Mouse (Mus musculus) layer of hippocampus, adult 9-11 months (tissue): ENCODE results near the gene Pde6b.

Experiments
- DNase-seq: peaks from one replicate; pipeline ENCODE4 v3.0.0; 2022

Gene Pde6b

GRCm38 (mm10) chr5:108465131-108465891 lies 77.1 kb downstream of the Pde6b start:
- DNase-seq: no peak

DNA sequence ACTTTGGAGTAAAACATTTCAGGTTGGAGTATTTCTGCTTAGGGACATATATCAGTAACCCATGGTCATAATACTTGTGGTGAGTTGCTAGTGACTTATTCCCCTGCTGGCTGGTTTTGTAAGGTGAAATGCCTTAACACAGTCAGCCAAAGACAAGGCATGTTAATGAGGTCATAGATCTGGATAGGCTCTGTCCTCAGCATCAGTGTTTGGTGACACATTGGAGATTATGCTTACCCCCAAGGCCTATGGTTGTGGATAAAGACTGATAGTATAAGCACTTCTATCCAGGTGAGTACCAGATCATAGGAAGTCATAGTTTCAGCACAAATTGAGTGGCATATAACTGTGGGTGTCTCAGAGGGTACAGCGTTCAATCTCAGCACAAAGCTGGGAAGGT lies 78.5 kb downstream of the Pde6b start:
- DNase-seq: no peak

DNA sequence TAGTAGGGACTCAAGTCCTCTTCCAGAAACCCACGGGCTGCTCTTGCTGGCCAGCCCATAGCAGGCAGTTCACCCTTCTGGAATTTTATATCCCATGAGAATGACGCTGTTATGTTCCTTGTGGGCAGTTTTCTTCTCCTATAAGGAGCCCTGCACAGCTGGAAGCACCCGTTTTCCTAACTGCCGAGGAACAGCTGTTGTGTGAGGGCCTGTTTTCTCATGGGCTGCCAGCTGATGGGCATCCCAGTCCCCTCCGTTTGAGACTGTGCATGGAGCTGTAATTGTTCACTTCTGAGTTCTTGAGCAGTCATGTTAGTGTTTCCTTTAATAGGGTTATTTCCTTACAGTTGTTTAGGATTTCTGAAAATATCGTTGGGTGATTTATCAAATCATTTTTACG lies 81.4 kb downstream of the Pde6b start:
- DNase-seq: no peak

- no peak for DNase-seq
Observed at GRCm38 (mm10) chr5:108473737-108474136, 85.5 kb downstream of the Pde6b start.

DNA sequence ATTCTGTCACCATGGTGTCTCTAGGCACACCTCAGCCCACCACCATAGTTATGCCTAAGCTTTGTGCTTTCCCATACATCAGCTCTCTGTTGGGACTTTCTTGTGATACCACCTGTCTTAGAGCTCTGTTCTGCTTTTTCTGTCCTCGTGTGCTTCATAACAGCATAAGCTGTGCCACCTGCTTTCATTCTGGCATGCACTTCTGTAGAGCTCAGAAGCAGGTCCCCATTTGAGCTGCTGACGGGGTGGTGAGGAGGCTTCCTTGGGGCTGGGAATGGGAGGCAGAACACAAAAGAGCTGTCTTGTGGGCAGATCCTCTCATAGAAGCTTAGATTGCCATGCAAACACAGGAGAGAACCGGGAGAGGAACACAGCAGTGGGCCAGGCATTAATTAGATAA lies 87.8 kb downstream of the Pde6b start:
- peak; percentile 61 for DNase-seq
